Mouse (Mus musculus) ES-E14 (cell line): ENCODE results near the gene Lrg1.
A peak's percentile ranks its signal among the peaks of the same experiment; 100 is the strongest.

Experiments used
- CHD2 ChIP-seq: IDR thresholded peaks from 2 replicates; pipeline ENCODE4 v1.6.1; 2014; ENCODE audit warnings: mild to moderate bottlenecking, low read depth, low read length, inconsistent platforms
- HCFC1 ChIP-seq: IDR thresholded peaks from 2 replicates; pipeline ENCODE4 v1.6.1; 2012; ENCODE audit warnings: low read length, inconsistent platforms, borderline replicate concordance; ENCODE audit not compliant: insufficient read depth
- MAFK ChIP-seq: IDR thresholded peaks from 2 replicates; pipeline ENCODE4 v1.6.1; 2014; ENCODE audit warnings: mild to moderate bottlenecking, low read depth, low read length, inconsistent platforms; ENCODE audit not compliant: insufficient read depth

GRCm38 (mm10) chr17:56078880-56079795 is 42.7 kb downstream of the Lrg1 start, which contains the start of gene Hdgfl2:
- no peak for TF ChIP-seq HCFC1
- TF ChIP-seq MAFK = no peak
- peak; percentile 88 for TF ChIP-seq CHD2
